Mouse (Mus musculus) cerebellum, adult 2 months (tissue): ENCODE results near the gene Abhd14b.

Experiments
- CTCF ChIP-seq: fragments of 200-500 bp; IDR thresholded peaks from 2 replicates; pipeline ENCODE4 v1.5.1; 2011; ENCODE audit warnings: low read depth, mild to moderate bottlenecking, control low read depth, low read length, moderate library complexity, borderline replicate concordance; ENCODE audit not compliant: insufficient read depth
- POLR2A ChIP-seq: fragments of 200-500 bp; IDR thresholded peaks from 2 replicates; pipeline ENCODE4 v1.6.1; 2011; ENCODE audit warnings: low read length, control low read depth, borderline replicate concordance; ENCODE audit not compliant: insufficient read depth

GRCm38 (mm10) chr9:106411091-106411594, 36.1 kb upstream of the Abhd14b start:
- no peak for TF ChIP-seq POLR2A
- TF ChIP-seq CTCF = no peak
